Mouse (Mus musculus): ENCODE measurements around the gene Msrb3. TPM values are rescaled to one million over a fixed set of nuclear protein-coding genes. Genes with fewer than 3 reads are reported as not detected.

Msrb3 gene
- 43.8 TPM for polyA plus RNA-seq (2014; fragmentation: Illumina TruSeq; extraction: RNeasy Lipid Tissue Mini Kit (QIAGEN cat#74804); ENCODE audit: low read depth, low replicate concordance)

DNA sequence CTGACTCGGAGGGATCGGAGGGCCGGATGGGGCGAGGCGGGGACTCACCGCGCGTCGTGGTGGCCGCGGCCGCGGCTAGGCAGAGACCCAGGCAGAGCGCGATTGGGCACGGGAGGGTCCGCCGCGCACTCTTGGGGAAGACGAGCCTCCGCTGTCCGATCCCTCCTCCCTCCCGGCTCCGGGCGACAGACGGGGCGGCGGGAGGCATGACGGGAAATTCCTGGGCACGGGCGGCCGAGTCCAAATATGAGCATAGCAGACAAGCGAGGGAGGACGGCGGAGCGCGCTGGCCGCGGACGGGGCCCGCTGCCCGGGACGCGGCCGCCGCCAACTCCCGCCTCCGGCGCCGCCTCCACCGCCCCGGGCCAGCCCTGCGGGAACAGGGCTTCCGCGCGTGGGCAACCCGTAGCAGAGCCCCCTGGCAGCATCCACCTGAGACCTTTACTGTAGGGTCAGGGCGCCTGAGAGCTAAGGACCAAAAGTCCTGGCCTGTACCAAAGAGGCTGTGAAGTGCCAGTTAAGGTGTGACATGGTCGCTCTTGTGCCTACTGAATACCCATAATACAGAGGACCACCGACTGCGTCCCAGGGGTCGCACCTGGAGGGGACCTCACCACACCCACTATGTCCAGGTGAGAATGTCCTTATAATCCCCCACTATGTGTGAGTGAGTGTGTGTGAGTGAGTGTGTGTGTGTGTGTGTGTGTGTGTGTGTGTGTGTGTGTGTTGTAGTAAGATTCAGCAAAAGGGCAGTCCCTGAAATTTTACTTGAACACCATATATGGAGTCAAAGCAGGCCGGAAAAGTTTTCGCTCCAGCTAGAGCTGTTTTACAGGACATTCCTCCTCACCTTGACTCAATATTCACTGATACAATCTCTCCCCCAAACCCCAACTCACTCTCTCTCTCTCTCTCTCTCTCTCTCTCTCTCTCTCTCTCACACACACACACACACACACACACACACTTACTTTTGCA is at the start of gene Msrb3:
Gene Msrb3 (minus strand): TSS at position 317 of the 978 bp plus-strand sequence.

Other genes starting within 250 kb of the Msrb3 start
- gene Lemd3, start 80.2 kb upstream of the Msrb3 start, polyA plus RNA-seq (2014; fragmentation: Illumina TruSeq; extraction: RNeasy Lipid Tissue Mini Kit (QIAGEN cat#74804); ENCODE audit: low read depth, low replicate concordance) = 8.9 TPM
- not detected for gene Wif1, start 134.9 kb upstream of the Msrb3 start, polyA plus RNA-seq (2014; fragmentation: Illumina TruSeq; extraction: RNeasy Lipid Tissue Mini Kit (QIAGEN cat#74804); ENCODE audit: low read depth, low replicate concordance)

Measured in adipose tissue, adult 10 weeks (tissue).